Mouse (Mus musculus) gastrocnemius, adult 18-20 months (tissue): ENCODE measurements at regions not wholly inside any gene's neighbourhood (a gene's known extent, or its start where the extent isn't known, plus 50 kb on each side); places are given as distances from the start of the nearest gene placed in this dataset.

Experiments
- DNase-seq: peaks from one replicate; pipeline ENCODE4 v3.0.0; 2021; ENCODE audit warnings: low spot score

GRCm38 (mm10) chr14:110685247-110685646 is 69.7 kb downstream of the Slitrk6 start:
- DNase-seq = no peak

- DNase-seq = no peak
These were observed 75.2 kb downstream of the Slitrk6 start for GRCm38 (mm10) chr14:110679741-110680140.

GRCm38 (mm10) chr14:110665712-110666111 is 89.2 kb downstream of the Slitrk6 start:
- DNase-seq = no peak

- DNase-seq = no peak
These were observed 91.7 kb downstream of the Slitrk6 start for GRCm38 (mm10) chr14:110663231-110663630.

- no peak for DNase-seq
These were observed 120.8 kb downstream of the Slitrk6 start for GRCm38 (mm10) chr14:110634147-110634546.

GRCm38 (mm10) chr14:110623716-110624115 is 131.2 kb downstream of the Slitrk6 start:
- peak; percentile 3 for DNase-seq

- peak; percentile 3 for DNase-seq
These were observed 136.4 kb downstream of the Slitrk6 start for GRCm38 (mm10) chr14:110618496-110618920.

GRCm38 (mm10) chr14:110616447-110616846 is 138.5 kb downstream of the Slitrk6 start:
- no peak for DNase-seq

- DNase-seq = no peak
These were observed 174.6 kb downstream of the Slitrk6 start for GRCm38 (mm10) chr14:110580311-110580710.

GRCm38 (mm10) chr14:110570717-110571116 is 184.2 kb downstream of the Slitrk6 start:
- DNase-seq = no peak

- no peak for DNase-seq
These were observed 189.0 kb downstream of the Slitrk6 start for GRCm38 (mm10) chr14:110565783-110566445.

GRCm38 (mm10) chr14:110564621-110565020 is 190.3 kb downstream of the Slitrk6 start:
- DNase-seq = no peak

GRCm38 (mm10) chr14:110545265-110545664 is 209.7 kb downstream of the Slitrk6 start:
- no peak for DNase-seq

GRCm38 (mm10) chr14:110543303-110544134 is 211.4 kb downstream of the Slitrk6 start:
- no peak for DNase-seq

- no peak for DNase-seq
These were observed 227.6 kb downstream of the Slitrk6 start for GRCm38 (mm10) chr14:110527306-110527705.

- DNase-seq = no peak
These were observed 269.9 kb downstream of the Slitrk6 start for GRCm38 (mm10) chr14:110485057-110485456.

GRCm38 (mm10) chr14:110472743-110473142 is 282.2 kb downstream of the Slitrk6 start:
- DNase-seq = no peak

GRCm38 (mm10) chr14:110472176-110472575 is 282.8 kb downstream of the Slitrk6 start:
- DNase-seq = no peak

- DNase-seq = no peak
These were observed 284.2 kb downstream of the Slitrk6 start for GRCm38 (mm10) chr14:110470714-110471113.

GRCm38 (mm10) chr14:110468457-110469311 is 286.3 kb downstream of the Slitrk6 start:
- DNase-seq = no peak
